Mouse (Mus musculus) kidney, adult 2 months (tissue): ENCODE measurements around the gene Prox1. TPM values are rescaled to one million over a fixed set of nuclear protein-coding genes. Genes with fewer than 3 reads are reported as not detected.

ENCODE experiments used
- DNase-seq: peaks from one replicate; pipeline ENCODE4 v3.0.0; 2021
- H3K27ac ChIP-seq: fragments of 200-500 bp; 2 replicates; pipeline ENCODE4 v1.5.1; 2012; ENCODE audit warnings: low read depth, low read length, control low read depth, inconsistent platforms; ENCODE audit not compliant: insufficient read depth
- H3K27me3 ChIP-seq: fragments of 200-500 bp; replicated peaks from 2 replicates; pipeline ENCODE4 v1.6.1; 2012; ENCODE audit warnings: mild to moderate bottlenecking, moderate library complexity, low read length, inconsistent platforms; ENCODE audit not compliant: control insufficient read depth, insufficient read depth
- H3K36me3 ChIP-seq: fragments of 200-500 bp; 2 replicates; pipeline ENCODE4 v1.6.1; 2012; ENCODE audit warnings: mild to moderate bottlenecking, moderate library complexity, low read length, inconsistent platforms; ENCODE audit not compliant: control insufficient read depth, insufficient read depth
- H3K4me1 ChIP-seq: fragments of 200-500 bp; 2 replicates; pipeline ENCODE4 v1.6.1; 2011; ENCODE audit warnings: low read length; ENCODE audit not compliant: control insufficient read depth, insufficient read depth
- H3K4me3 ChIP-seq: fragments of 200-500 bp; 2 replicates; pipeline ENCODE4 v1.5.1; 2011; ENCODE audit warnings: mild to moderate bottlenecking, low read depth, low read length, control low read depth; ENCODE audit not compliant: insufficient read depth
- CTCF ChIP-seq: fragments of 200-500 bp; conservative IDR thresholded peaks from 2 replicates; pipeline ENCODE4 v1.5.1; 2011; ENCODE audit warnings: low read depth, mild to moderate bottlenecking, control low read depth, low read length, moderate library complexity, mixed read lengths; ENCODE audit not compliant: insufficient read depth, insufficient read length
- POLR2A ChIP-seq: fragments of 200-500 bp; IDR thresholded peaks from one replicate; pipeline ENCODE4 v1.6.1; 2011; ENCODE audit warnings: low read depth, low read length, control low read depth
- WGBS: fragments of 180-500 bp; shearing (Covaris S2); methylation state at CpG from one replicate; pipeline ENCODE4 v1.1.7; 2018; 5-methylcytosine and 5-hydroxymethylcytosine counted together
- polyA plus RNA-seq: library from polyadenylated mRNA; depleted of rRNA; stranded (reverse); fragments of >200 nt; gene quantifications from 2 replicates; pipeline ENCODE4 v1.2.3, GENCODE M21; 2012; rRNA removed

Prox1 gene
- polyA plus RNA-seq, 1 experiment, result 2.7 TPM

GRCm38 (mm10) chr1:190076601-190077000 lies 93.9 kb downstream of the Prox1 start:
- no peak for DNase-seq
- TF ChIP-seq CTCF, result no peak
- no peak for TF ChIP-seq POLR2A

More at GRCm38 (mm10) chr1:190076601-190077000, 93.9 kb downstream of the Prox1 start:
- no peaks in the 10 kb centered on the region for H3K4me1 ChIP-seq
- H3K27ac ChIP-seq, result no peak overlapping the region
- no peak overlapping the region for H3K4me3 ChIP-seq
- WGBS, result 78% methylated on average over 11 of the region's 11 CpGs
- H3K36me3 ChIP-seq, result no peaks in the 10 kb centered on the region
- H3K27me3 ChIP-seq, result no peaks in the 10 kb centered on the region

Other genes starting within 250 kb of the Prox1 start
- gene Smyd2, start 248.4 kb downstream of the Prox1 start, polyA plus RNA-seq, result 42.8 and 46.3 TPM in 2 replicates